Mouse (Mus musculus): Measurements from ENCODE around the gene Bach1. TPM values are rescaled to one million over a fixed set of nuclear protein-coding genes. Genes with fewer than 3 reads are reported as not detected.

The Bach1 gene
- polyA plus RNA-seq, 1 experiment = 19.3 TPM

GRCm38 (mm10) chr16:87690506-87690905 is 8.2 kb upstream of the Bach1 start:
- 95% methylated on average over 4 of the region's 4 CpGs for WGBS
- 0 out of 2 replicates have a peak, but pooled peaks cover 4% of the 10 kb centered on the region for H3K4me1 ChIP-seq (ENCODE audit: control insufficient read depth, insufficient read depth, low read length)
- DNase-seq = no peak
- no peak for TF ChIP-seq CTCF (IDR thresholded peaks at IDR 0.05; ENCODE audit: insufficient read depth, low read length)
- no peak for TF ChIP-seq POLR2A (IDR thresholded peaks at IDR 0.05; ENCODE audit: borderline replicate concordance, extremely low read depth, low read depth, low read length)
- no peak overlapping the region for H3K4me3 ChIP-seq (replicated peaks; ENCODE audit: extremely low read depth, low read depth, low read length)

GRCm38 (mm10) chr16:87691102-87691501 is 7.6 kb upstream of the Bach1 start:
- no peak for DNase-seq
- WGBS = 95% methylated on average over 4 of the region's 4 CpGs
- 0 out of 2 replicates have a peak, but pooled peaks cover 4% of the 10 kb centered on the region for H3K4me1 ChIP-seq (ENCODE audit: control insufficient read depth, insufficient read depth, low read length)
- no peak overlapping the region for H3K4me3 ChIP-seq (replicated peaks; ENCODE audit: extremely low read depth, low read depth, low read length)
- no peak for TF ChIP-seq CTCF (IDR thresholded peaks at IDR 0.05; ENCODE audit: insufficient read depth, low read length)
- TF ChIP-seq POLR2A (IDR thresholded peaks at IDR 0.05; ENCODE audit: borderline replicate concordance, extremely low read depth, low read depth, low read length) = no peak

- no peak overlapping the region for H3K4me3 ChIP-seq (replicated peaks; ENCODE audit: extremely low read depth, low read depth, low read length)
- 0 out of 2 replicates have a peak, but pooled peaks cover 4% of the 10 kb centered on the region for H3K4me1 ChIP-seq (ENCODE audit: control insufficient read depth, insufficient read depth, low read length)
- no peak for TF ChIP-seq CTCF (IDR thresholded peaks at IDR 0.05; ENCODE audit: insufficient read depth, low read length)
- no peak for TF ChIP-seq POLR2A (IDR thresholded peaks at IDR 0.05; ENCODE audit: borderline replicate concordance, extremely low read depth, low read depth, low read length)
- DNase-seq = no peak
- 91% methylated on average over 2 of the region's 2 CpGs for WGBS
Observed at GRCm38 (mm10) chr16:87692591-87692990, 6.2 kb upstream of the Bach1 start.

- Histone ChIP-seq H3K4me1 (ENCODE audit: control insufficient read depth, insufficient read depth, low read length) (peaks cover 5% of the 10 kb centered on the region), H3K4me3 (replicated peaks; ENCODE audit: extremely low read depth, low read depth, low read length) (no peak overlapping the region)
- no peak for TF ChIP-seq POLR2A (IDR thresholded peaks at IDR 0.05; ENCODE audit: borderline replicate concordance, extremely low read depth, low read depth, low read length)
- TF ChIP-seq CTCF (IDR thresholded peaks at IDR 0.05; ENCODE audit: insufficient read depth, low read length) = no peak
- whole genome bisulfite sequencing = 40% methylated on average over 16 of the region's 16 CpGs
- DNase-seq = no peak
Observed at GRCm38 (mm10) chr16:87697707-87698365, 909 bp upstream of the Bach1 start.

- DNase-seq = no peak
- Histone ChIP-seq H3K4me1 (ENCODE audit: control insufficient read depth, insufficient read depth, low read length) (peaks cover 10% of the 10 kb centered on the region), H3K4me3 (replicated peaks; ENCODE audit: extremely low read depth, low read depth, low read length) (peak overlapping the region; percentile 82)
- under 1% methylated on average over 20 of the region's 20 CpGs for WGBS
- TF ChIP-seq CTCF (IDR thresholded peaks at IDR 0.05; ENCODE audit: insufficient read depth, low read length) (no peak), POLR2A (IDR thresholded peaks at IDR 0.05; ENCODE audit: borderline replicate concordance, extremely low read depth, low read depth, low read length) (no peak; the same call in 1 of the 2 replicates)
Observed at GRCm38 (mm10) chr16:87699306-87699692, 554 bp downstream of the Bach1 start.

- Histone ChIP-seq H3K4me1 (ENCODE audit: control insufficient read depth, insufficient read depth, low read length) (peaks cover 10% of the 10 kb centered on the region), H3K4me3 (replicated peaks; ENCODE audit: extremely low read depth, low read depth, low read length) (peak overlapping the region; percentile 82)
- WGBS = under 1% methylated on average over 20 of the region's 20 CpGs
- peak; percentile 57 for DNase-seq
- TF ChIP-seq CTCF (IDR thresholded peaks at IDR 0.05; ENCODE audit: insufficient read depth, low read length) (no peak), POLR2A (IDR thresholded peaks at IDR 0.05; ENCODE audit: borderline replicate concordance, extremely low read depth, low read depth, low read length) (no peak; the same call in 1 of the 2 replicates)
Observed at GRCm38 (mm10) chr16:87699693-87700394, 1.1 kb downstream of the Bach1 start.

GRCm38 (mm10) chr16:87700395-87700765 is 1.6 kb downstream of the Bach1 start:
- peak overlapping the region; percentile 82 for H3K4me3 ChIP-seq (replicated peaks; ENCODE audit: extremely low read depth, low read depth, low read length)
- 19% methylated on average over 3 of the region's 3 CpGs for WGBS
- no peak for DNase-seq
- TF ChIP-seq CTCF (IDR thresholded peaks at IDR 0.05; ENCODE audit: insufficient read depth, low read length) (no peak), POLR2A (IDR thresholded peaks at IDR 0.05; ENCODE audit: borderline replicate concordance, extremely low read depth, low read depth, low read length) (no peak)
- peaks cover 13% of the 10 kb centered on the region for H3K4me1 ChIP-seq (ENCODE audit: control insufficient read depth, insufficient read depth, low read length)

- WGBS = 76% methylated on average over 2 of the region's 2 CpGs
- no peak for DNase-seq
- TF ChIP-seq POLR2A (IDR thresholded peaks at IDR 0.05; ENCODE audit: borderline replicate concordance, extremely low read depth, low read depth, low read length) (no peak), CTCF (IDR thresholded peaks at IDR 0.05; ENCODE audit: insufficient read depth, low read length) (no peak)
- Histone ChIP-seq H3K4me1 (ENCODE audit: control insufficient read depth, insufficient read depth, low read length) (peaks cover 26% of the 10 kb centered on the region), H3K4me3 (replicated peaks; ENCODE audit: extremely low read depth, low read depth, low read length) (no peak overlapping the region)
Observed at GRCm38 (mm10) chr16:87701891-87702290, 3.1 kb downstream of the Bach1 start.

GRCm38 (mm10) chr16:87702881-87703280 is 4.1 kb downstream of the Bach1 start:
- no peak for DNase-seq
- Histone ChIP-seq H3K4me3 (replicated peaks; ENCODE audit: extremely low read depth, low read depth, low read length) (no peak overlapping the region), H3K4me1 (ENCODE audit: control insufficient read depth, insufficient read depth, low read length) (peaks cover 26% of the 10 kb centered on the region)
- no peak for TF ChIP-seq POLR2A (IDR thresholded peaks at IDR 0.05; ENCODE audit: borderline replicate concordance, extremely low read depth, low read depth, low read length)
- TF ChIP-seq CTCF (IDR thresholded peaks at IDR 0.05; ENCODE audit: insufficient read depth, low read length) = no peak
- WGBS = 83% methylated on average over 5 of the region's 5 CpGs

GRCm38 (mm10) chr16:87704225-87704624 is 5.5 kb downstream of the Bach1 start:
- H3K4me3 ChIP-seq (replicated peaks; ENCODE audit: extremely low read depth, low read depth, low read length) = no peak overlapping the region
- no peak for TF ChIP-seq CTCF (IDR thresholded peaks at IDR 0.05; ENCODE audit: insufficient read depth, low read length)
- no peak for TF ChIP-seq POLR2A (IDR thresholded peaks at IDR 0.05; ENCODE audit: borderline replicate concordance, extremely low read depth, low read depth, low read length)
- 66% methylated on average over 5 of the region's 5 CpGs for WGBS
- peaks cover 33% of the 10 kb centered on the region for H3K4me1 ChIP-seq (ENCODE audit: control insufficient read depth, insufficient read depth, low read length)
- DNase-seq = no peak
